Mouse (Mus musculus): ENCODE measurements around the gene Sparc. TPM values are rescaled to one million over a fixed set of nuclear protein-coding genes. Genes with fewer than 3 reads are reported as not detected.

The Sparc gene
- polyA plus RNA-seq, 1 experiment from 2014 or later = 1,914 TPM

DNA sequence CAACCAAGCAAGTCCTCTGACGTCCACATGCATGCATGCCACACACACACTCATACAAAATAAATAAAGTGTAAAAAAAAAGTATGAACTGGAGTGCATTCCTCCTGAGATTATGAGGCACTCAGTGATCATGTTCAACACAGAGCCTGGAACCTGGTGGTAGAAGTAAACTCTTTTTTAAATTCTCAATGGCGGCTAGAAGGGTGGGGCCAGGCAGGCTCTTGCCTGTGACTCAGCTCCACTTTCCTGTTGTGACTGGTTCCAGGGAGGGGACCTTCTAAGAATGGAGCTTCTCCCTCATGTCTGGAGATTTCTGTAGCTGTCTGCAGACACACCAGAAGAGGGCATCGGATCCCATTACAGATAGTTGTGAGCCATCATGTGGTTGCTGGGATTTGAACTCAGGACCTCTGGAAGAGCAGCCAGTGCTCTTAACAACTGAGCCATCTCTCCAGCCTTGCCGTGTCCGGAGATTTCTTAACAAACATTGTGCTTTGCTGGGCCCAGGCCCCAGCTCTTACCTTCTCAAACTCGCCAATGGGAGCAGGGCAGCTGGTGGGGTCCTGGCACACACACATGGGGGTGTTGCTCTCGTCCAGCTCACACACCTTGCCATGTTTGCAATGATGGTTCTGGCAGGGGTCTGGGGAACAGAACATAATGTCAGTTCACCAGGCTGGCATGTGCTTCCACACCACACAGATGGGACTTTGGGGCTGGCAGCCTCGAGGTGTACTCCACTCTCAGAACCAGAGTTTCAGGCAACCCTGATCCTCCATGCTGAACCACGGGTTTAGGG, 18.1 kb downstream of the Sparc start:
- WGBS = 80% methylated on average over 9 of the region's 9 CpGs
- Histone ChIP-seq H3K9me3 (replicated peaks) (no peaks in the 10 kb centered on the region), H3K4me2 (no peak overlapping the region), H3K4me1 (replicated peaks) (0 out of 2 replicates have a peak, but pooled peaks cover 5% of the 10 kb centered on the region), H3K4me3 (no peak overlapping the region), H3K9ac (no peak overlapping the region), H3K27me3 (no peaks in the 10 kb centered on the region), H3K27ac (peak overlapping the region; percentile 71), H3K36me3 (peaks cover 94% of the 10 kb centered on the region)
- ATAC-seq (replicated peaks; ENCODE audit: insufficient number of reproducible peaks, insufficient read depth, low FRiP score, low read depth) = no peak

DNA sequence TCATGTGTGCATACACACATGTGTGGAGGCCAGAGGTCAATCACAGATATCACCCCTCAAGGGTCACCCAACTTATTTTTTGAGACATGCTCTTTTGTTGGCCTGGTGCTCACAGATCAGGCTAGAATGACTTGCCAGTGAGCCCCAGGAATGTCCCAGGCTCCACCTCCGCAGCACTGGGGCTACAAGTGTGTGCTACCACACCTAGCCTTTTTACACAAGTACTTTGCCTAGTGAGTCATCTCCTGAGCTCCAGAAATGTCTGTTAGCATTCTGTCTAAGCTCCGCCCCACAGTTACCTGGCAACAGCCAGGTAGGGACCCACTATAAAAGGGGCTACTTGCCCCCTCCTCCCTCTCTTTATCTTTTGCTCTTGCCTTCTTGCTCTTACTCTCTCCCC, 22.1 kb downstream of the Sparc start:
- WGBS = 95% methylated on average over 2 of the region's 2 CpGs
- peaks cover 22% of the 10 kb centered on the region for H3K4me1 ChIP-seq (replicated peaks)
- no peak overlapping the region for H3K4me2 ChIP-seq
- H3K27ac ChIP-seq = no peak overlapping the region
- no peaks in the 10 kb centered on the region for H3K9me3 ChIP-seq (replicated peaks)
- no peak overlapping the region for H3K4me3 ChIP-seq
- peaks cover 88% of the 10 kb centered on the region for H3K36me3 ChIP-seq
- H3K27me3 ChIP-seq = no peaks in the 10 kb centered on the region
- ATAC-seq (replicated peaks; ENCODE audit: insufficient number of reproducible peaks, insufficient read depth, low FRiP score, low read depth) = no peak
- H3K9ac ChIP-seq = no peak overlapping the region

DNA sequence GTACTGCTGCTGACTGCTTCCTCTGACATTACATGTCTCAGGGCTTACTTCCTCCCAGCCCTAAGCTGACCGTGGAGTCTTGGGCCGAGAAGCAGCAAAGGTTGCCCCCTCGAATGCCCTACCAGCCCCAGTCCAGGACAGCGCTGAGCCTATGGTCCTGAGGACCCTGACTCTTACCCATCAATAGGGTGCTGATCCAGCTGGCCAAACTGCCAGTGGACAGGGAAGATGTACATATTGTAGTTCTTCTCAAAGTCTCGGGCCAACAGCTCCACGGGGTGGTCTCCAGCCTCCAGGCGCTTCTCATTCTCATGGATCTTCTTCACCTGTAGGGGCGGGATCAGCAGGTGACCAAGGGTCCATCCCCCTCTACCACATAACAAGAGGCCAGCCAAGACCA, 24.6 kb downstream of the Sparc start:
- Histone ChIP-seq H3K27ac (peak overlapping the region; percentile 41; the same call in 1 of the 2 replicates), H3K27me3 (no peaks in the 10 kb centered on the region), H3K9ac (no peak overlapping the region), H3K9me3 (replicated peaks) (no peaks in the 10 kb centered on the region), H3K4me3 (no peak overlapping the region), H3K36me3 (peaks cover 84% of the 10 kb centered on the region), H3K4me1 (replicated peaks) (peaks cover 16% of the 10 kb centered on the region), H3K4me2 (no peak overlapping the region)
- ATAC-seq (replicated peaks; ENCODE audit: insufficient number of reproducible peaks, insufficient read depth, low FRiP score, low read depth) = no peak
- 94% methylated on average over 8 of the region's 8 CpGs for WGBS

DNA sequence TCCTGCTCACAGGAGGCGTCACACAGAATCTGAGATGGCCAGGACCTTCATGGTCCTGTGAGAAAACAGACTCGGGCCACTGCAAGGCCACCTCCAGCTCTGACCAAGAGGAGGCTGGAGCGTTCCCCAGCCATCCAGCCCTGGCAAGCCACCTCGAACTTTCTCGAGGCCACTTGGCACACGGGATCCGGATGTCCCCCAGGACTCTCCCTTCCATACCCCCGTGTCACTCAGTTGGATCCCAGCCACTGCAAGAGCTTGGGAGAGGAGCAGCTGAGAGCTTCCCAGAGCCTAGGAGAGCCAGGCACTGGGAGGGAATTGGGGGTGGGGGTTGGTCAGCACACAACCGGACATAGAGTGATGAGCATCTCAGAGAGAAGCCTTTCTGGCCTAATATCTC, 25.5 kb downstream of the Sparc start:
- Histone ChIP-seq H3K36me3 (peaks cover 75% of the 10 kb centered on the region), H3K4me3 (no peak overlapping the region), H3K27ac (peak overlapping the region; percentile 41), H3K9ac (no peak overlapping the region), H3K4me2 (no peak overlapping the region), H3K9me3 (replicated peaks) (no peaks in the 10 kb centered on the region), H3K4me1 (replicated peaks) (peaks cover 16% of the 10 kb centered on the region), H3K27me3 (no peaks in the 10 kb centered on the region)
- 79% methylated on average over 9 of the region's 9 CpGs for WGBS
- no peak for ATAC-seq (replicated peaks; ENCODE audit: insufficient number of reproducible peaks, insufficient read depth, low FRiP score, low read depth)

DNA sequence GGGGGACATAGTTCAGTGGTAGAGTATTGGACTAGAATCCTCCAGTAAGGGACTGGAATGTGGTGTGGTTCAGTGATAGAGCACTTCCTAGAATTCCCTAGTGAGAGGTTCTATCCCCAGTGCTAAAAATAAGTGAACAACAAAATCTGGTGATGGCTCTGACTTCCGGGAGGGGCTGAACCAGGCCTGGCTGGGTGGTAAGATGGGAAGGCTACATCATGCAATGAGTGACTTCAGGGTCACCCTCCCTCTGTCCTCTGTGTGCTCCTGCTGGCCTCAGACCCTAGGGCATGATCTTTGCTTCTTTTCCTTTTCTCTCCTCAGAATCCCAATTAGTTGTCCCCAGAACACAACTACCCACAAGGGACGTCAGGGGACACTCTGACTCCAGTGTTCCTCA, 25.9 kb downstream of the Sparc start:
- 52% methylated on average over 2 of the region's 2 CpGs for WGBS
- Histone ChIP-seq H3K9me3 (replicated peaks) (no peaks in the 10 kb centered on the region), H3K27me3 (no peaks in the 10 kb centered on the region), H3K36me3 (peaks cover 71% of the 10 kb centered on the region), H3K9ac (no peak overlapping the region), H3K4me3 (no peak overlapping the region), H3K27ac (peak overlapping the region; percentile 41), H3K4me1 (replicated peaks) (peaks cover 19% of the 10 kb centered on the region), H3K4me2 (no peak overlapping the region)
- no peak for ATAC-seq (replicated peaks; ENCODE audit: insufficient number of reproducible peaks, insufficient read depth, low FRiP score, low read depth)

DNA sequence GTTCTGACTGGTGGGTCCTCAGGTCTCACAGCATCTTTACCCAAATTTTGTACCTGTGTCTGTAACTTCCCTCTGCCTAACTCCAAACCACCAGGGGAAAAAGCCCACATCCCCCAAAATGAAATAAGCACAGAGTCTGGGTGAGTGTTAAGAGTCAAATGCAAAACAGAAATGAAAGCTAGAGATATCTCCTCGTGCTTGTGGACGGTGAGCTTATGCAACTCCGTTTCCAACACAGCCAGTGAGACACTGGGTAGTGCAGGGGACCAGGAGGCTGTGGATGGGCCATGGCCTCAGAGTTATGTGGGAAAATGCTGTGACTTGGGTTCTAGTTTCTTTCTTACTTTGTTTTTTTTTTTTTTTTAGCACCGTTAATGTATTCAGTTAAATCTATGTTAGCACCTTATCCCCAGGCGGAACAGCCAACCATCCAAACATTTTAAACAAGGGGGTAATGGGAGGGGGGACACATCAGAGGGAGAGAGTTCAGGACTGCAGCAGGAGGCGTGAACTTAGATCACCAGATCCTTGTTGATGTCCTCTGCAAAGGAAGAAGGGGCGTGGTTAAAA, 27.8 kb downstream of the Sparc start:
- ATAC-seq (replicated peaks; ENCODE audit: insufficient number of reproducible peaks, insufficient read depth, low FRiP score, low read depth) = no peak
- H3K36me3 ChIP-seq = peaks cover 57% of the 10 kb centered on the region

DNA sequence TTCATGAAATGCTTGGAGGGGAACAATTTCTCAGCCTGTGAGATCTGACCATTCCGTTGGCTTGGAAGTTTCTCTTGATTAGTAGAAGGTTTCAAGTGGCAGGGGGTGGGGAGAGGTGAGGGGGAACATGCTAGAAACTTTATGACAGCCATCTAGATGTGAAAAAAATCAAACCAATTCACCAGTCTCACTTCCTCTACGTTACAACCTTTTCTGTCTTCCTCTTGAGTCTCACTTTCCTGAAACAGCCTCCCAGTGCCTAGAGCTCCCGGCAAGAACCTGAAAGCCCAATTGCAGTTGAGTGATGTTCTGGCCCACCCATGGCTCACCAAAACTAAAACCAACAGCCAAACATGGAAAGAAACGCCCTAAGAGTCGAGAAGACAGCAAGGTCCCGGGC, 28.4 kb downstream of the Sparc start:
- no peak overlapping the region for H3K4me3 ChIP-seq
- ATAC-seq (replicated peaks; ENCODE audit: insufficient number of reproducible peaks, insufficient read depth, low FRiP score, low read depth) = no peak
- 73% methylated on average over 6 of the region's 6 CpGs for WGBS
- H3K27ac ChIP-seq = no peak overlapping the region
- no peak overlapping the region for H3K4me2 ChIP-seq
- no peaks in the 10 kb centered on the region for H3K27me3 ChIP-seq
- H3K9ac ChIP-seq = no peak overlapping the region
- H3K9me3 ChIP-seq (replicated peaks) = no peaks in the 10 kb centered on the region
- H3K4me1 ChIP-seq (replicated peaks) = peaks cover 19% of the 10 kb centered on the region
- peaks cover 51% of the 10 kb centered on the region for H3K36me3 ChIP-seq

More for the DNA sequence above, 27.8 kb downstream of the Sparc start:
- peaks cover 19% of the 10 kb centered on the region for H3K4me1 ChIP-seq (replicated peaks)
- H3K9me3 ChIP-seq (replicated peaks) = no peaks in the 10 kb centered on the region
- no peak overlapping the region for H3K4me2 ChIP-seq
- no peak overlapping the region for H3K4me3 ChIP-seq
- H3K27me3 ChIP-seq = no peaks in the 10 kb centered on the region
- no peak overlapping the region for H3K9ac ChIP-seq
- H3K27ac ChIP-seq = no peak overlapping the region
- 67% methylated on average over 7 of the region's 7 CpGs for WGBS

DNA sequence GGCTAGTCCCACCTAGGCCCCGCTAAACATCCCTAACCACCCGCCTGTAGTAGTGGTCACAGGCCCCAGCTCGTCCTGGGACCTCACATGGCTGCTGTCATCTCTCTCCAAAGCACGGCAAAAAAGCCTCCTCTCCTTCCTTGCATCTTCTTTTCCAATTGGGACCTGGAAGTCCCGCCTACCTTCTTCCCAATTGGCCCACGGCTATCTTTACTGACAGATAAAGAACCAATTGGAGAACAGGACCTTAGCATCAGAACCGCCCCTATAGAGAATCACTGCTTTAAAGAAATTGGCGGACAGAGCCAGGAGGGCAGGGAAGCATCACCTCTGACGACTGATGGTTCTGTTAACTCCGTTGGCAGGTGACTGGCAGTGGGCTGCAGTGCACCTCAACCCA, 30.5 kb downstream of the Sparc start:
- Histone ChIP-seq H3K36me3 (peaks cover 30% of the 10 kb centered on the region), H3K9me3 (replicated peaks) (no peaks in the 10 kb centered on the region), H3K9ac (no peak overlapping the region), H3K27ac (0 out of 2 replicates have a peak overlapping the region, but pooled peaks have one; percentile 45), H3K4me2 (peak overlapping the region; percentile 0; the same call in 1 of the 2 replicates), H3K4me3 (no peak overlapping the region), H3K27me3 (no peaks in the 10 kb centered on the region), H3K4me1 (replicated peaks) (peaks cover 14% of the 10 kb centered on the region)
- ATAC-seq (replicated peaks; ENCODE audit: insufficient number of reproducible peaks, insufficient read depth, low FRiP score, low read depth) = no peak
- 30% methylated on average over 10 of the region's 10 CpGs for WGBS

DNA sequence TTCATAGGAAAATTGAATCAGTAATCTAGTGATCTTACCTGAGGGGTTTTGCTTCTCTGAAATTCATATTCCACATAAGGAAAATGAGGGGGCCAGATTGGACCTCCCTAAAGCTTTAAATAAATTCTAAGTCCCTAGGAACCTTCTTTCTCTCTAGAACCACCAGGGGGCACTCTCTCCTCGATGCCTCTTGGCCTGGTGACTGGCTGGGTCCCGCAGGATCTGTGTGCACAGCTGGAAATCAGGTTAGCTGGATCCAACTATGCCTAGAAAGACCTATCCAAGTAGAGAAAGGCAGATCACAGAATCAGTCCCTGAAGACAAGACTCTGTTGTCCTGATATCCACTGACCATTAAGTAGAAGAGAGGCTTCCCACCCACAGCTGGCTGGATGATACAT, 33.2 kb downstream of the Sparc start:
- Histone ChIP-seq H3K4me1 (replicated peaks) (peaks cover 5% of the 10 kb centered on the region), H3K9me3 (replicated peaks) (no peaks in the 10 kb centered on the region), H3K27ac (no peak overlapping the region), H3K36me3 (peaks cover 10% of the 10 kb centered on the region; the same call in 1 of the 2 replicates), H3K9ac (no peak overlapping the region), H3K4me2 (no peak overlapping the region), H3K27me3 (0 out of 2 replicates have a peak, but pooled peaks cover 2% of the 10 kb centered on the region), H3K4me3 (no peak overlapping the region)
- 2% methylated on average over 2 of the region's 2 CpGs for WGBS
- 0 out of 2 replicates have a peak, but pooled peaks have one; percentile 38 for ATAC-seq (replicated peaks; ENCODE audit: insufficient number of reproducible peaks, insufficient read depth, low FRiP score, low read depth)

DNA sequence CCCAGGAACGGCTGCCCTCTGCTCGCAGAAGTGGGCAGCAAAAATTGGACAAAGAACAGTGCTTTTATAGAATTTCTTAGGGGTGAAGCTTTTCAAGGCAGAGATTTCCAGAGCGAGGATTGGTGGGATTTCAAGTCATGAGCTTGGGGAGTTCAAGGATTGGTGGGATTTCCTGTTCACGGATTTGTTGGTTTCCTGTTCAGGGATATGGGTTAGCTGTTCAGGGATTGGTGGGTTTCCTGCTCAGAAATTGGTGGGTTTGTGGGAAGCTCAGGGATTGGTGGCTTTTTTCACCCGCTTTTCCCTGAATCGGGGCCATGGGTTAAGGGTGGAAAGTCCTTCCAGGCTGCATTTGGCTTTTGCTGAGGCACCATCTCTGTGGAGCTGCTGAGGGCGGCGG, 35.4 kb downstream of the Sparc start:
- H3K4me3 ChIP-seq = no peak overlapping the region
- no peaks in the 10 kb centered on the region for H3K36me3 ChIP-seq
- 0 out of 2 replicates have a peak, but pooled peaks cover 2% of the 10 kb centered on the region for H3K27me3 ChIP-seq
- H3K9me3 ChIP-seq (replicated peaks) = no peaks in the 10 kb centered on the region
- no peak for ATAC-seq (replicated peaks; ENCODE audit: insufficient number of reproducible peaks, insufficient read depth, low FRiP score, low read depth)
- H3K27ac ChIP-seq = no peak overlapping the region
- peaks cover 5% of the 10 kb centered on the region for H3K4me1 ChIP-seq (replicated peaks)
- no peak overlapping the region for H3K9ac ChIP-seq
- H3K4me2 ChIP-seq = no peak overlapping the region
- 49% methylated on average over 8 of the region's 8 CpGs for WGBS

DNA sequence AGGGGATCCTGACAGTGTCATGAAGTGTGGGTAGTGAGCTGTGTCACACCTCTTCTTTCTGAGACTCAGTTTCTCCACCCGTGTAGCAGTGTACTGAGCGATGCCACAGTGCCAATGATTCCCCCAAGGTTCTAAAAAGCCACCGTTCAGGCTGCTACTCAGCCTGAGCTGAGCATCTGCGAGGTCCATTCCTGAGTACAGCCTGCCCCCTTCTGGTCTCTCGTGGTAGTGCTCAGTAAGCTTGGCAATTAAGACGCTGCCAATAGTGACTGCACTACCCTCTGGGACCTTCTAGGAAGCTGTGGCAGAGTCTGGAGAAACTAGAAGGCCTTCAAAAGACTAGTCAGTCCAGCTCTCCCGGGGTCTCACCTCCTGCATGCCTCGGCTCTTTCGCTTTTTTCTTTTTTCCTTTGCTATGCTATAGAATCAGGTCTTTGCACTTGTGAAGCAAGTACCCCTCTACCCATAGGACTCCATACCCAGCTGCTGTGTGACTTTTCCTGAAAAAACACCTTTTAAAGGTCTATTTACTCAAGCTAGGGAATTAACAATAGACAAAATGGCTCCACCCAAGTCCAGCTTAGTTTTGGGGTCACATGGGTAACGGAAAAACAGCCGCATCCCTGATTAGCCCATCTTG, 36.4 kb downstream of the Sparc start:
- WGBS = 12% methylated on average over 11 of the region's 11 CpGs
- Histone ChIP-seq H3K9ac (no peak overlapping the region), H3K4me3 (no peak overlapping the region), H3K27ac (no peak overlapping the region), H3K27me3 (0 out of 2 replicates have a peak, but pooled peaks cover 2% of the 10 kb centered on the region), H3K4me1 (replicated peaks) (peaks cover 5% of the 10 kb centered on the region), H3K9me3 (replicated peaks) (no peaks in the 10 kb centered on the region), H3K4me2 (no peak overlapping the region), H3K36me3 (no peaks in the 10 kb centered on the region)
- ATAC-seq (replicated peaks; ENCODE audit: insufficient number of reproducible peaks, insufficient read depth, low FRiP score, low read depth) = peak; percentile 38
